ENCODE assay signal across 8 mouse cellular contexts in the genomic region with DNA sequence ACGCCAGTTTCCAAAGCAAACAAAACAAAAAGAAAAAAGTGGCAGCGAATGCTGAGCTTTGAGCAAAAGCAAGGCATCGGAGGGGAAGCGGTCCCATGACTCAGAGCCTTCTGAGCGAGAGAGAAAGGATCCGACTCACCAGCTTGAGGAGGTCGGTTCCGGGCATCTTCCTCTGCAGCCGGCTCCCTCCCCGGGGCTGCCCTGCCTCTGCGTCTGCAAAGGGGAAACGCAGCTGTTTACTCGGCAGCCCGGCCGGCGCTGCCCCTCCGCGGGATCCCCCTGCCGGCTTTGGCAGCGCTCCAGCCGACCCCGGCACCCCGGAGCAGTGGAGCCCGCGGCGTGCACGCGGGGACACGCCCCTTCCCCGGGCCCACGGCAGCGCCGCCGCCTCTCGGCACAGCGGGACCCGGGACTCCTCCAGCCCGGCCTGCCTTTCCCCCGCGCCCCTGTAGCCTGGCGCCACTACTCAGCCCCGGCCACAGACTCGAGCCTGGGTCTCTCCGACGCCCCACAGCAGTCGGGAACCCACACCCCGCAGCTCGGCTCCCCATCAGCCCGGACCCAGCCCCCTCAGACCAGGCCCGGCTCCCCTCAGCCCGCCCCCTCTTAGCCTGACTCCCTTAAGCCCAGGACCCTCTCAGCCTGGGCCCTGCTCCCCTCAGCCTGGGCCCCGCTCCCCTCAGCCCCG. TPM values are rescaled to one million over a fixed set of nuclear protein-coding genes. Genes with fewer than 3 reads are reported as not detected.
DNase-seq lines count a peak whose midpoint lies in the region; ATAC-seq and TF ChIP-seq lines count a peak whose summit lies in the region.

No protein-coding gene starts in this region.

- no peaks in the 10 kb centered on the region for H3K36me3 ChIP-seq in C2C12 (ENCODE audit: control insufficient read depth, insufficient read depth)
- H3K36me3 ChIP-seq in heart, embryonic 13.5 days: peaks cover 9% of the 10 kb centered on the region
- 0 out of 2 replicates have a peak, but pooled peaks cover 3% of the 10 kb centered on the region for H3K36me3 ChIP-seq in kidney, postnatal 0 days (ENCODE audit: insufficient read depth, low read length)
- no peaks in the 10 kb centered on the region for H3K36me3 ChIP-seq in liver, embryonic 16.5 days (ENCODE audit: control insufficient read depth, insufficient read depth)
- H3K36me3 ChIP-seq in neural tube, embryonic 12.5 days: no peaks in the 10 kb centered on the region; the same call in 1 of the 2 replicates
- H3K36me3 ChIP-seq in stomach, postnatal 0 days (ENCODE audit: control insufficient read depth, insufficient read depth, low read length): no peaks in the 10 kb centered on the region

- no peak for TF ChIP-seq EP300 in stomach, postnatal 0 days (optimal IDR thresholded peaks at IDR 0.05)

- TF ChIP-seq CTCF in C2C12 (IDR thresholded peaks at IDR 0.05; ENCODE audit: control insufficient read depth, insufficient read depth, insufficient read length): no peak
- no peak for TF ChIP-seq CTCF in kidney, postnatal 0 days (IDR thresholded peaks at IDR 0.05; ENCODE audit: low read depth)
- TF ChIP-seq CTCF in stomach, postnatal 0 days (IDR thresholded peaks at IDR 0.05; ENCODE audit: low read depth): no peak

- no peaks in the 10 kb centered on the region for H3K9me3 ChIP-seq in heart, embryonic 13.5 days
- no peaks in the 10 kb centered on the region for H3K9me3 ChIP-seq in kidney, postnatal 0 days (replicated peaks; ENCODE audit: low read length)
- H3K9me3 ChIP-seq in liver, embryonic 16.5 days (replicated peaks; ENCODE audit: control insufficient read depth, low read length): no peaks in the 10 kb centered on the region
- no peaks in the 10 kb centered on the region for H3K9me3 ChIP-seq in neural tube, embryonic 12.5 days
- no peaks in the 10 kb centered on the region for H3K9me3 ChIP-seq in stomach, postnatal 0 days (ENCODE audit: control insufficient read depth, low read length)

- peak overlapping the region; percentile 98 for H3K9ac ChIP-seq in heart, embryonic 13.5 days
- peak overlapping the region; percentile 90 for H3K9ac ChIP-seq in kidney, postnatal 0 days (ENCODE audit: low read depth, low read length)
- peak overlapping the region; percentile 89 for H3K9ac ChIP-seq in liver, embryonic 16.5 days (ENCODE audit: low read depth, low read length)
- H3K9ac ChIP-seq in neural tube, embryonic 12.5 days: peak overlapping the region; percentile 95
- peak overlapping the region; percentile 82 for H3K9ac ChIP-seq in stomach, postnatal 0 days (ENCODE audit: low read length)

- H3K79me3 ChIP-seq in C2C12 (ENCODE audit: low read depth): peaks cover 19% of the 10 kb centered on the region

- H3K4me1 ChIP-seq in heart, embryonic 13.5 days: peaks cover 21% of the 10 kb centered on the region
- peaks cover 3% of the 10 kb centered on the region; the same call in 1 of the 2 replicates for H3K4me1 ChIP-seq in kidney, postnatal 0 days (replicated peaks; ENCODE audit: insufficient read depth, low read length)
- peaks cover 44% of the 10 kb centered on the region for H3K4me1 ChIP-seq in liver, embryonic 16.5 days (ENCODE audit: control insufficient read depth, low read depth, low read length)
- H3K4me1 ChIP-seq in neural tube, embryonic 12.5 days: no peaks in the 10 kb centered on the region; the same call in 1 of the 2 replicates
- H3K4me1 ChIP-seq in stomach, postnatal 0 days (replicated peaks; ENCODE audit: control insufficient read depth, insufficient read depth): no peaks in the 10 kb centered on the region

- peak; percentile 36; the same call in 1 of the 2 replicates for ATAC-seq in erythroblast, adult 5-6 weeks (replicated peaks; ENCODE audit: low FRiP score, poor library complexity, severe bottlenecking)
- peak; percentile 17; the same call in 1 of the 2 replicates for ATAC-seq in heart, embryonic 13.5 days (ENCODE audit: extremely low read depth, insufficient number of reproducible peaks, low FRiP score, low TSS enrichment)
- ATAC-seq in kidney, postnatal 0 days (replicated peaks; ENCODE audit: low FRiP score, low read depth): peak; percentile 43
- peak; percentile 8; the same call in 1 of the 2 replicates for ATAC-seq in liver, embryonic 16.5 days (ENCODE audit: low read depth)
- ATAC-seq in neural tube, embryonic 12.5 days (ENCODE audit: low FRiP score, low read depth): peak; percentile 72
- ATAC-seq in stomach, postnatal 0 days (ENCODE audit: low FRiP score, low TSS enrichment): peak; percentile 30

- H3K4me2 ChIP-seq in heart, embryonic 13.5 days: peak overlapping the region; percentile 99
- peak overlapping the region; percentile 99 for H3K4me2 ChIP-seq in kidney, postnatal 0 days (ENCODE audit: low read length)
- peak overlapping the region; percentile 100 for H3K4me2 ChIP-seq in liver, embryonic 16.5 days (ENCODE audit: low read depth, low read length)
- peak overlapping the region; percentile 98 for H3K4me2 ChIP-seq in neural tube, embryonic 12.5 days (replicated peaks)
- H3K4me2 ChIP-seq in stomach, postnatal 0 days (replicated peaks; ENCODE audit: low read depth): peak overlapping the region; percentile 98

- H3K27ac ChIP-seq in heart, embryonic 13.5 days (replicated peaks): peak overlapping the region; percentile 96
- H3K27ac ChIP-seq in kidney, postnatal 0 days: peak overlapping the region; percentile 98
- H3K27ac ChIP-seq in liver, embryonic 16.5 days (ENCODE audit: low read length): peak overlapping the region; percentile 90
- H3K27ac ChIP-seq in neural tube, embryonic 12.5 days: peak overlapping the region; percentile 92
- peak overlapping the region; percentile 94 for H3K27ac ChIP-seq in stomach, postnatal 0 days (replicated peaks)

- H3K4me3 ChIP-seq in C2C12 (ENCODE audit: insufficient read depth, poor library complexity, severe bottlenecking): peak overlapping the region; percentile 86
- peak overlapping the region; percentile 90 for H3K4me3 ChIP-seq in heart, embryonic 13.5 days
- H3K4me3 ChIP-seq in kidney, postnatal 0 days (replicated peaks; ENCODE audit: low read depth, low read length): peak overlapping the region; percentile 84
- peak overlapping the region; percentile 90 for H3K4me3 ChIP-seq in liver, embryonic 16.5 days (ENCODE audit: low read depth, low read length)
- peak overlapping the region; percentile 86 for H3K4me3 ChIP-seq in neural tube, embryonic 12.5 days
- H3K4me3 ChIP-seq in stomach, postnatal 0 days (ENCODE audit: low read depth, low read length): peak overlapping the region; percentile 70

- under 1% methylated on average over 43 of the region's 53 CpGs for WGBS in heart, embryonic 13.5 days
- WGBS in kidney, postnatal 0 days: 1% methylated on average over 46 of the region's 53 CpGs
- WGBS in liver, embryonic 16.5 days (ENCODE audit: insufficient replicate concordance): 1% methylated on average over 45 of the region's 53 CpGs
- under 1% methylated on average over 53 of the region's 53 CpGs for WGBS in neural tube, embryonic 12.5 days
- 1% methylated on average over 51 of the region's 53 CpGs for WGBS in stomach, postnatal 0 days

- H3K27me3 ChIP-seq in C2C12 (ENCODE audit: control insufficient read depth, insufficient read depth, insufficient read length): no peaks in the 10 kb centered on the region
- no peaks in the 10 kb centered on the region for H3K27me3 ChIP-seq in heart, embryonic 13.5 days (replicated peaks)
- no peaks in the 10 kb centered on the region for H3K27me3 ChIP-seq in kidney, postnatal 0 days (ENCODE audit: insufficient read depth, low read length)
- no peaks in the 10 kb centered on the region for H3K27me3 ChIP-seq in liver, embryonic 16.5 days (ENCODE audit: control insufficient read depth, insufficient read depth, low read depth, low read length)
- H3K27me3 ChIP-seq in neural tube, embryonic 12.5 days (replicated peaks): no peaks in the 10 kb centered on the region
- H3K27me3 ChIP-seq in stomach, postnatal 0 days (ENCODE audit: control insufficient read depth, insufficient read depth, low read length): no peaks in the 10 kb centered on the region

- peak overlapping the region; percentile 97 for H3ac ChIP-seq in C2C12 (ENCODE audit: control insufficient read depth, insufficient read length, low read depth)

- DNase-seq in adrenal gland, postnatal 4 days (ENCODE audit: low spot score in 2 of 2): peak; percentile 33 to 52
- peak; percentile 69 for DNase-seq in kidney, postnatal 0 days (ENCODE audit: low spot score)
- DNase-seq in stomach, postnatal 0 days (ENCODE audit: low spot score): peak; percentile 65

- peaks cover 60% of the 10 kb centered on the region for H3K79me2 ChIP-seq in C2C12 (ENCODE audit: control insufficient read depth, insufficient read depth)

RNA-seq across cellular contexts. Expression of gene Sgpl1, which starts 1.2 kb away (rescaled TPM):
- 43.9 TPM for polyA plus RNA-seq in C2C12 (2012; fragmentation: generic; extraction: Trizol)
- total RNA-seq in adrenal gland, postnatal 4 days (2021): 10 to 100 TPM; 61.8 to 67.6 TPM
- total RNA-seq in erythroblast, adult 5-6 weeks (2015; ENCODE audit: low replicate concordance): 7.1 and 26.1 TPM in 2 replicates
- total RNA-seq in erythroblast, adult 5-6 weeks (2017; ENCODE audit: low replicate concordance): 14.6 and 18.1 TPM in 2 replicates
- polyA plus RNA-seq in heart, embryonic 13.5 days (2015; fragmentation: Nextera tagmentation; extraction: Ambion mirVana): 26.7 and 29.1 TPM in 2 replicates
- 54.5 and 57.7 TPM in 2 replicates for polyA plus RNA-seq in kidney, postnatal 0 days (2015; fragmentation: Nextera tagmentation; extraction: Ambion mirVana)
- polyA plus RNA-seq in liver, embryonic 16.5 days (2015; fragmentation: Nextera tagmentation; extraction: Ambion mirVana): 20.1 and 22.0 TPM in 2 replicates
- polyA plus RNA-seq in neural tube, embryonic 12.5 days (2016; fragmentation: Nextera tagmentation; extraction: Ambion mirVana): 79.9 and 84.8 TPM in 2 replicates
- polyA plus RNA-seq in stomach, postnatal 0 days (2015; fragmentation: Nextera tagmentation; extraction: Ambion mirVana): 25.0 and 26.6 TPM in 2 replicates

RNA-seq across cellular contexts. Expression of gene Tbata, which starts 25.5 kb away (rescaled TPM):
- not detected for polyA plus RNA-seq in C2C12 (2012; fragmentation: generic; extraction: Trizol)
- under 1 TPM in 1 of 2 experiments, not detected in 1; 0.23 TPM for total RNA-seq in adrenal gland, postnatal 4 days (2021)
- not detected in 2 replicates for total RNA-seq in erythroblast, adult 5-6 weeks (2015; ENCODE audit: low replicate concordance)
- not detected in 2 replicates for total RNA-seq in erythroblast, adult 5-6 weeks (2017; ENCODE audit: low replicate concordance)
- polyA plus RNA-seq in heart, embryonic 13.5 days (2015; fragmentation: Nextera tagmentation; extraction: Ambion mirVana): not detected in 2 replicates
- polyA plus RNA-seq in kidney, postnatal 0 days (2015; fragmentation: Nextera tagmentation; extraction: Ambion mirVana): 0.24 TPM in 1 of 2 replicates, not detected in the other
- polyA plus RNA-seq in liver, embryonic 16.5 days (2015; fragmentation: Nextera tagmentation; extraction: Ambion mirVana): not detected in 2 replicates
- polyA plus RNA-seq in neural tube, embryonic 12.5 days (2016; fragmentation: Nextera tagmentation; extraction: Ambion mirVana): 0.67 and 0.79 TPM in 2 replicates
- polyA plus RNA-seq in stomach, postnatal 0 days (2015; fragmentation: Nextera tagmentation; extraction: Ambion mirVana): 0.29 and 0.30 TPM in 2 replicates

RNA-seq across cellular contexts. Expression of gene Pcbd1, which starts 57.1 kb away (rescaled TPM):
- polyA plus RNA-seq in C2C12 (2012; fragmentation: generic; extraction: Trizol): 0.28 TPM
- 10 to 100 TPM; 57.4 to 69.1 TPM for total RNA-seq in adrenal gland, postnatal 4 days (2021)
- 1.7 TPM in 1 of 2 replicates, not detected in the other for total RNA-seq in erythroblast, adult 5-6 weeks (2015; ENCODE audit: low replicate concordance)
- total RNA-seq in erythroblast, adult 5-6 weeks (2017; ENCODE audit: low replicate concordance): not detected in 2 replicates
- polyA plus RNA-seq in heart, embryonic 13.5 days (2015; fragmentation: Nextera tagmentation; extraction: Ambion mirVana): 70.7 and 73.7 TPM in 2 replicates
- polyA plus RNA-seq in kidney, postnatal 0 days (2015; fragmentation: Nextera tagmentation; extraction: Ambion mirVana): 356 and 370 TPM in 2 replicates
- polyA plus RNA-seq in liver, embryonic 16.5 days (2015; fragmentation: Nextera tagmentation; extraction: Ambion mirVana): 210 and 223 TPM in 2 replicates
- polyA plus RNA-seq in neural tube, embryonic 12.5 days (2016; fragmentation: Nextera tagmentation; extraction: Ambion mirVana): 27.2 and 27.6 TPM in 2 replicates
- polyA plus RNA-seq in stomach, postnatal 0 days (2015; fragmentation: Nextera tagmentation; extraction: Ambion mirVana): 95.2 and 96.2 TPM in 2 replicates

Comparison
In these comparisons a context has a peak if more than half of its experiments do, and no peak if none do; other contexts are left out.
1. Peak in every context shown above with its lines: DNase-seq, ATAC-seq, H3K4me3 ChIP-seq and H3K27ac ChIP-seq.
2. ATAC-seq: peak in every context shown above with its lines; median percentile 72 in neural tube, embryonic 12.5 days; 43 in kidney, postnatal 0 days; 36 in erythroblast, adult 5-6 weeks; 30 in stomach, postnatal 0 days; 17 in heart, embryonic 13.5 days; 8 in liver, embryonic 16.5 days.
3. RNA of gene Pcbd1, which starts 57.1 kb away (polyA plus RNA-seq): 356 to 370 TPM in kidney, postnatal 0 days, 210 to 223 TPM in liver, embryonic 16.5 days, 95.2 to 96.2 TPM in stomach, postnatal 0 days, 70.7 to 73.7 TPM in heart, embryonic 13.5 days and 27.2 to 27.6 TPM in neural tube, embryonic 12.5 days; 0.28 TPM in C2C12 (single experiment); every median in the first group is over 10 times any median in the second.